Mouse (Mus musculus) kidney, embryonic 15.5 days (tissue): ENCODE data around the gene Gm7951. TPM values are rescaled to one million over a fixed set of nuclear protein-coding genes. Genes with fewer than 3 reads are reported as not detected.
"Not testable (repeated sequence)": the region's sequence is repeated elsewhere in the genome, so short reads cannot be mapped to it uniquely, and the experiment has no call there.

ENCODE experiments used
- ATAC-seq: fragments of 200-750 bp; cut with Nextera tagmentation; replicated peaks from 2 replicates; pipeline ENCODE4 v1.8.0; 2017; ENCODE audit warnings: moderate TSS enrichment; ENCODE audit not compliant: low FRiP score
- H3K27ac ChIP-seq: fragments of 300-500 bp; sonication (generic); 2 replicates; pipeline ENCODE4 v1.5.1; 2015; ENCODE audit warnings: mild to moderate bottlenecking, inconsistent platforms
- H3K27me3 ChIP-seq: fragments of 300-500 bp; sonication (generic); 2 replicates; pipeline ENCODE4 v1.6.1; 2015; ENCODE audit warnings: inconsistent platforms
- H3K36me3 ChIP-seq: fragments of 300-500 bp; sonication (generic); 2 replicates; pipeline ENCODE4 v1.6.1; 2015; ENCODE audit warnings: inconsistent platforms
- H3K4me1 ChIP-seq: fragments of 300-500 bp; sonication (generic); 2 replicates; pipeline ENCODE4 v1.6.1; 2015; ENCODE audit warnings: inconsistent platforms
- H3K4me2 ChIP-seq: fragments of 300-500 bp; sonication (generic); 2 replicates; pipeline ENCODE4 v1.6.1; 2015; ENCODE audit warnings: moderate library complexity, mild to moderate bottlenecking, inconsistent platforms
- H3K4me3 ChIP-seq: fragments of 300-500 bp; sonication (generic); replicated peaks from 2 replicates; pipeline ENCODE4 v1.5.1; 2015; ENCODE audit warnings: mild to moderate bottlenecking, inconsistent platforms
- H3K9ac ChIP-seq: fragments of 300-500 bp; sonication (generic); 2 replicates; pipeline ENCODE4 v1.6.1; 2015; ENCODE audit warnings: mild to moderate bottlenecking, inconsistent platforms
- H3K9me3 ChIP-seq: fragments of 300-500 bp; sonication (generic); replicated peaks from 2 replicates; pipeline ENCODE4 v1.6.1; 2016; ENCODE audit warnings: inconsistent platforms
- WGBS: fragments of 180-500 bp; shearing (Covaris S2); methylation state at CpG from one replicate; pipeline ENCODE4 v1.1.7; 2015; ENCODE audit warnings: mixed read lengths; 5-methylcytosine and 5-hydroxymethylcytosine counted together
- polyA plus RNA-seq: library from polyadenylated mRNA; unstranded; fragments of >200 nt; fragmentation: Nextera tagmentation; extraction: Ambion mirVana; gene quantifications from 2 replicates; pipeline ENCODE4 v1.2.1, GENCODE M21; 2015

Gene Gm7951
- polyA plus RNA-seq = not detected in 2 replicates

DNA sequence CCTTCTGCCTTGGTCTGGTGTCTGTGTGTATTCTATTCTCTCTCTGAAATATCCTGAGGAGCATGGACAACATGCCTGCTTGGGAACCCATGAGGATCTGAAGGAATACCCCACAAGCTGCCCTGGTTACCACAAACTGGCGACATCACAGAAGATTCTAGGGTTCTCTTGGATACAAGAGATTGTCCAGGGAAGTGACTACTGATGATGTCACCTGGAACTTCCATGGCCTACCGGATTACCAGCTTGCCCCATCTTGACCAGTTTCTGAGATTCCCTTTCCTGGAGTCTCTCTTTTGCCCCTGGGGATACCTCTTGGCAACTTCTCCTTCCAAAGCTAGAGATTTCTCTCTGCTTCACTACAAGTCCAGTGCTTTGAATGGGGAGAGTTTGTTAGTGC is at the start of gene Gm7951:
Gene Gm7951 (minus strand): TSS at position 101 of the 400 bp plus-strand sequence.
- H3K4me2 ChIP-seq, H3K27ac ChIP-seq, H3K27me3 ChIP-seq, H3K4me3 ChIP-seq, ATAC-seq, H3K36me3 ChIP-seq, H3K9ac ChIP-seq, H3K4me1 ChIP-seq, H3K9me3 ChIP-seq: not testable (repeated sequence)
- 63% methylated on average over 1 of the region's 2 CpGs for WGBS

- H3K9ac ChIP-seq, H3K27ac ChIP-seq, H3K4me1 ChIP-seq, ATAC-seq, H3K27me3 ChIP-seq, H3K36me3 ChIP-seq, H3K4me2 ChIP-seq, H3K9me3 ChIP-seq, H3K4me3 ChIP-seq: not testable (repeated sequence)
- 84% methylated on average over 1 of the region's 2 CpGs for WGBS
Observed at GRCm38 (mm10) chr14:42162522-42162921, 45.4 kb upstream of the Gm7951 start, which contains the start of gene Gm17027. Gene Gm17027 (minus strand): TSS chr14:42162622.

DNA sequence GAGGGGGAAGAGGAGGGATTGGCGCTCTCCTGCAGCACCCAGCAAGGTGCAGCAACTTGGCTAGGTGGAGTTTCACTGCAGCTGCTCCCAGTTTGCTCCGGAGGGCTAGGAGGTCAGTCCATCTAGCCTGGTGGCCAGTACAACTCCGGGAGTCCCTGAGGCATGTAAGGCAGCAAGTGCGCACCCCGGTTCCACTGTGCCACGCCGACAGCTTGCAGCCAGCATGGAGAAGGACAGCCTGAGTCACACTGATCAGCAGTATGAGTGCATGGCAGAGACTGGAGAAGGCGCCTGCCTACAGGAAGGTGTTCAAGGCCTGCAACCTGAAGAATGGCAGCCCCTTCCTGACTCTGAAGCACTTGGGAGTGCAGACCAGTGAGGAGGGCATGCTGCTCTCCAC is 17.4 kb upstream of the Gm7951 start:
- not testable (repeated sequence) for H3K27ac ChIP-seq, H3K4me2 ChIP-seq, H3K27me3 ChIP-seq, H3K4me1 ChIP-seq, H3K36me3 ChIP-seq, H3K9ac ChIP-seq, H3K4me3 ChIP-seq, H3K9me3 ChIP-seq, ATAC-seq
- WGBS = 77% methylated on average over 6 of the region's 8 CpGs

- H3K4me1 ChIP-seq, H3K4me2 ChIP-seq, H3K9me3 ChIP-seq, H3K36me3 ChIP-seq, H3K27me3 ChIP-seq, H3K27ac ChIP-seq, ATAC-seq, H3K9ac ChIP-seq, H3K4me3 ChIP-seq: not testable (repeated sequence)
- 62% methylated on average over 13 of the region's 14 CpGs for WGBS
Observed at GRCm38 (mm10) chr14:42133806-42134205, 16.6 kb upstream of the Gm7951 start.

Other genes with a start within 250 kb of the Gm7951 start
- not detected in 2 replicates for gene Gm7980, start 210.1 kb downstream of the Gm7951 start, polyA plus RNA-seq
- gene 1700049E17Rik1, start 192.4 kb downstream of the Gm7951 start, polyA plus RNA-seq = not detected in 2 replicates
- not detected in 2 replicates for gene 1700024B05Rik, start 173.4 kb downstream of the Gm7951 start, polyA plus RNA-seq
- gene Gm6401, start 149.4 kb downstream of the Gm7951 start, polyA plus RNA-seq = not detected in 2 replicates
- not detected in 2 replicates for gene Gm3543, start 134.0 kb downstream of the Gm7951 start, polyA plus RNA-seq
- not detected in 2 replicates for gene Gm17027, start 45.3 kb upstream of the Gm7951 start, polyA plus RNA-seq
- gene Gm3573, start 73.4 kb upstream of the Gm7951 start, polyA plus RNA-seq = not detected in 2 replicates
- gene Gm17026, start 142.7 kb upstream of the Gm7951 start, polyA plus RNA-seq = not detected in 2 replicates
- not detected in 2 replicates for gene Gm9611, start 180.0 kb upstream of the Gm7951 start, polyA plus RNA-seq
- gene Gm7995, start 192.8 kb upstream of the Gm7951 start, polyA plus RNA-seq = not detected in 2 replicates